Mouse (Mus musculus) retina, postnatal 7 days (tissue): Measurements from ENCODE around the gene Casq1.
"Not testable (repeated sequence)": the region's sequence is repeated elsewhere in the genome, so short reads cannot be mapped to it uniquely, and the experiment has no call there.

ENCODE experiments used
- DNase-seq: peaks from one replicate; pipeline ENCODE4 v3.0.0-alpha.2; 2012; ENCODE audit warnings: low read depth, low spot score

Gene Casq1

DNA sequence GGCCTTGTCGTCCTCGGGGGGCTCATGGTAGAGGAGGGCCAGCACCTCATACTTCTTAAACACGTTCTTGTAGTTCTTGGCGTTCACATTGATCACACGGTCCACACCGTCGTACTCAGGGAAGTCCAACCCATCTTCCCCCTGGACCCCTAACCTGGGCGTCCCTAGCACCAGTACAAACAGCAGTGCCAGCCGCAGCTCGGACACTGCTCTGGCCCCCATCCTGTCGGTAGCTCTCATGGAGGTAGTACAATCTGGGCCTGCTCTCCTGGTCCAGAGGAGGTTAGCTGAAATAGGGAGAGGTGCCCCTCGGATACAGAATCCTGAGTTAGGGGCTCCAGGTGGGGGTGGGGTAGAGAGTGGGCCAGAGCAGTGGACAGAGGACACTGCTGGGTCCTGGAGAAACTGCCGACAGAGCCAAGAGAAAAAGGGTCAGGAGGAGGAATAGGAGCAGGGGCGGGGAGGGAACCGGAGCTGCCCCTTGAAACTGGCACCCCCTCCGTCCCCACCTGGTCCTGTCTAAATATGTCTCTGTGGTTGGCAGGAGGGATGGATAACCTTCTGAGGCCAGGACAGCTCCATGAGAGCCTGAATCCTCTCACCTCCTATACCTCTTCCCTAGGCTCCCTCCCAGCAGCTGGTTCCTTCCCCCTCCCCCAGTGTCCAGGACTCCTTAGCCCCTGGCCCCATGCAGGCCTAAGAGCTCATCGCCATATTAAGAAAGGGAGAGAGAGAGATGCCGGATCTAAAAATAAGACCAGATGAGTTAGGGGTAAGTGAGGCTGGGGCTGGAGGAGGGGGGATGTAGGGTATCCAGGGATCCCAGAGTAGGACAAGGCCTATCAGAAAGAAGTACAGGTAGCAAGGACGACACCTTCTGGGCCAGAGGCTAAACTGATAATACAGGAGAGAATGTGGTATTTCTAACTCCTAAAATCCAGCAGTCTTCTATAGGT, at the start of gene Casq1:
Gene Casq1, minus strand, starts transcription at position 418 of the 956 bp plus-strand sequence.
- no peak for DNase-seq

DNA sequence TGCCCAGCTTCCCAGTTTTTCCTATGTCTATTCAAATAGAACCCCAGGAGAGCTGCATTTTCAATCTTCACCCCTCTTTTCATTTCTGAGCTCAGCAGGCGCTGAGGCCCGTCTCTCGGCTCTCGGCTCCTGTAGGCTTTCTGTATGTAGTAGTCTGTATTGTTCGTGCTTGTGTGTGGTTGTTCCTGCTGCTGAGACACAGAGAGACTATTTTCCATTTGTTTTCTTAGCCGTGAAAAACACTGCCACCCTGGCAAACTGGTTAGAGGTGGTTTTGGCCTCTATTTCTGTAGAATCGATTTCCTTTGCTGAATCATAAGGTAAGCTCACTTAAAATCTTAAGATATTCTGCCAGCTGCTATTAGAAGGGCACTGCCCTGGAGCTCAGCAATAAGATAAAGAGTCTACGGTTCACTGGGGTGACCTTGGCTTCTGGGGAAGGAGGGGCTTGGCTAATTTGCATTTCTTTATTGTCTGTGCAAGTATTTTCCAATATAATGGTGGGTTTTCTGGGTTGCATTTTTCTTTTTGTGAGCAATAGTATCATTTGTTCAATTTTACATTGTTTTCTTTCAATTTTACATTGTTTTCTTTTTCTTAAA, 41.9 kb upstream of the Casq1 start, which contains the start of gene Igsf8:
Gene Igsf8, plus strand, starts transcription at position 165 of the 602 bp plus-strand sequence.
- DNase-seq: no peak

DNA sequence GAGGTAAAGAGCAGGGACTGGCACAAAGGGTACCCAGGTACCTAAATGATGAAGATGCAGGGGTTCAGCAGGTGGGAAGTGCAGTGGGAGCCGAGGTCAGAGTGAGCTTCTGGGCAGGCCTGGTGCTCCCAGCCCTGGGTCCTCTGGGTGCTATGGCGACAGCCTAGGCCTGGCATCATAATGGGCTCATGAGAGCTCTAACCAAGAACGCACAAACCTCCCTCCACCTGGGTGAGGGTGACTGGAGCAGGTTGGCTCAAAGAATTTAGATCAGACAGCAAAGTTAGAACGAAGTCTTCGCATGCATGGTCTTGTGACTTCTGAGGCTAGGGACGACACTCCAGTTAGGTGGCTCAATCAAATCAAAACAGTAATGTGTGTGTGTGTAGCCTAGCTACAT, 38.6 kb upstream of the Casq1 start, which contains the start of gene Atp1a4:
Gene Atp1a4, minus strand, starts transcription at position 101 of the 400 bp plus-strand sequence.
- DNase-seq: no peak

DNA sequence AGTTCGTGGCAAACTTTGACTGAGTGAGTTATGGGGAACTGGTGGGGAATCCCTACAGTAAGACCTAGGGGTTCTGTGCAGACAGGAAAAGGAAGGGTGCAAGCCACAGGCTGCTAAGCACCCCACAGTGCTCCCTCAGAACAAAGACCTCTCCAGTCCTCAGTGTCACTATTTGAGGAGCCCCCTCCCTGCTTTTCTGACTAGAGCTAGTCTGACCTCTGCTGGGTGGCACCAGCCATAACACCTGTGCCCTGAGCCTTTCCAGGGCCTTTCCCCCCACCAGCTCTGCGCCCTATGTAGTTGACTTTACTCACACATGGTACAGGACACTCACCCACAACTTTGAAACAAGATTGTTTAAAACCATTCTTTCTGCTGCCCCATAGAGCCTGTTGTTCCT, 28.0 kb upstream of the Casq1 start:
- peak; percentile 23 for DNase-seq

DNA sequence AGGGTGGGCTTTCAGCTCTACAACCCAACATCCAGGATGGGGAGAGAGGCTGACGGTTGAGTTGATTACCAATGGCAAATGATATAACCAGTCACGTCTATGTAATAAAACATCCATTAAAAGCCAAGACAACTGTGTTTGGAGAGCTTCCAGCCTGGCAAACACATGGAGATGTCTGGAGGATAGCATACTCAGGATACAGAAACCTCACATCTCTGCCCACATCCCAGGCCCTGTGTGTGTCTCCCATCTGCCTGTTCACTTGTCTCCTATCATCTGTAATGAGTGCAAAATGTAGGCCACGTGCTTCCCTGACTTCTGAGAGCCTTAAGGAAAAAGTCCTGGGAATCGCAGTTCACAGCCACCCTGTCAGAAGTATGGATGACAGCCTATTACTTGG, 27.5 kb upstream of the Casq1 start:
- DNase-seq: no peak

DNA sequence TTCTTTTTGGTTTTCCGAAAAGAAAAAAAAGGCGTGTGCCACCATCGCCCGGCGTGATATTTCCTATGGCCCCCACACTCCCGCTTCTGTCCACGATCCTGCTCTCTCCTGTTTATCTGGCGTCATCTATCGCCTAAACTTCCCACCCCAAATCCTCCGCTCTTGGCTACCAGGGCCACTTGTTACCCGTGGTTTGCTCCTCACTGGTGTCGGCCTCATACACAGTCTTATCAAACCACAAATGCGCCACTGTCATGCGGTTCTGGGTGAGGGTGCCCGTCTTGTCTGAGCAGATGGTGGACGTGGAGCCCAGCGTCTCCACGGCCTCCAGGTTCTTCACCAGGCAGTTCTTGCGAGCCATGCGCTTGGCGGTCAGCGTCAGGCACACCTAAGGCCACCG, 25.0 kb upstream of the Casq1 start:
- DNase-seq: not testable (repeated sequence)

DNA sequence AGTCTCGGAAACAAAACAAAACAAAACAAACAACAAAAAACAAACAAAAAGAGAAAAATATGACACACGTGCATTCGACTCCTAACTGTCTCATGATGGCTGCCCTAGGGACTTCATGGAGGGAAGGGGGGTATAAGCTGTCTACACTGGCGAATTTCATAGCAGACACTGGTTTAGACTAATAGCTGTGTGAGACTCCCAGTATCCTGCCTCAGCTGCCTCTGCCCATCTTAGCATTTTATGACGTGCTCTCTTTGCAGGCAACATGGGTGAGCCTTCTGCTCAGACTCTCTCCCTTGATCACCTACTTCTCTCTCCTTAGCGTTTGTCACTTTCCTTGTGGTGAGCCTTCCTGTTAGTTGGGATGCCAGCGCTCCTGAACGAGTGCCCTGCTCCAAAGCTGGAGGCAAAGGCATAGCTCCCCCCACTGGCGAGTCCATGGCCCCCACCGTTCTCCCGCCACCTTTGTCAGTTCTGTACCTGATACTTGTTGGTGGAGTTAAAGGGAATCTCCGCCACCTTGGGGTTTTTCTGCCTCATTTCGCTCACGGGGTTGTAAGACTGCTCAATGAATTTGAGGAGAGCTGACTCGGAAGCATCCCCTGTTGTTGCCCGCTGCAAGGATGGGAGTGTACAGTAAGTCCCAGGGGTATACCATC, 24.0 kb upstream of the Casq1 start:
- no peak for DNase-seq

DNA sequence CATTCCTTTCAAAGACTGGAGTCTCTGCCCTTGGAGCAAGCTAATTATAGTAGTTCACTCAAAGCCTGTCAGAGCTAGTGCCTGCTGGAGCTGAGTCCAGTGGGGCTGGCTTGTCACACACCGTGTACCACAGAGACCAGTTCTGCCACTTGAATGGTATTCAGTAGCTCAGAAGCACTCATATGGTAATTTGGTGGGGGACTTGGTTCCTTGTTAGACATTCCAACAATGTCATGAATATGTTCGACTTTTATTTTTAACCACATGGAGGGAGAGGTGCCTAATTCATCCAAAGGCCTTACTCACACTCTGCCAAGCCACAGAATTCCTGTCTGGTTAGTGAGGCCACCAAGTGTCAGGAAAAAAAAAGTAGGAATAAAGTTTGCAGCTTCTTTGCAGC, 22.7 kb upstream of the Casq1 start:
- DNase-seq: no peak

DNA sequence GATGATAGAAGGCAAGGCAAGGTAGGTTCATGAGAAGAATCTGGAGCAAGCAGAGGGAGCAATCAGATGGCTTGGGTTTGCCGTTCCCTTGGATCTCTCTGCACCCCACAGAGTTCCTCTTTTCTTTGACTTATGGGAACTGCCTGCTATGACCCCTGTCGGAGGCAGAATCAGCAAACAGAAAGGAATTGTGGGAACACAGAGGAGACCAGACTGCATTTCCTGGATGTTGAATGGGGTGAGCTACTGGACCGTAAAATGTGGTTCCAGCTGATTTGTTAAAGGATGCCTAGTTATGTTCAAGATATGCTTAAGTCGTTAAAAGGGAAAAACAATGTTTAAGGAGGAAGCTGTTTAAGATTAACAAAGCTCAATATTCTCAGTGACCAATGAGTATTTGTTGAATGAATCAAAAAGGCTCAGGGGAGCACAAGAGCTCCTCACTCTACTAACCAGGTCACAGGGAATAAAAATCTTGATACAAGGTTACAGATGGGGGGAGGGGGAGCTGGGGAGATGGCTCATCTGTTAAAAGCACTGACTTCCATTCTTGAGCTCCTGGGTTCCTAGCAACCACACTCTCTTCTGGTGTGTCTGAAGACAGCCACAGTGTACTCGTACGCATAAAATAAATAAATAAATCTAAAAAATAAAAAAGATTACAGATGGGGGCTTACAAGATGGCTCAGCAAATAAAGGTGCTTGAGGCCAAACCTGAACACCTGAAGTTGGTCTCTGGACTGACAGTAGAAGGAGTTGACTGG, 21.5 kb upstream of the Casq1 start:
- DNase-seq: no peak

DNA sequence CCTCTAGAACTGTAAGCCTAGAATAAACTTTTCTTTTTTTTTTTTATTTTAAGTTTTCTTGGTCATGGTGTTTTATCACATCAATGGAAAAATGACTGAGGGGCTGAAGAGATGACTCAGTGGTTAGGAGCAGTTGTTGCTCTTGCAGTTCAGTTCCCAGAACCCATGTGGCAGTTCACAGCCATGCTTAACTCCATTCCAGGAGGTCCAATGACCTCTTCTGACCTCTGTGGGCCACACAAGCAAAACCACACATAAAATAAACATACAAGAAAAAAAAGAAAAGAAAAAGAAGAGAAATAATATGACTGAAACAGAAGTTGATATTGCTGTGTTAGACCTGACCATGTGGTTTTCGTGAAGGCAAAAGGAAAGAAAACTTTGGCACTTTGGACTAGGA, 9.5 kb upstream of the Casq1 start:
- DNase-seq: no peak

DNA sequence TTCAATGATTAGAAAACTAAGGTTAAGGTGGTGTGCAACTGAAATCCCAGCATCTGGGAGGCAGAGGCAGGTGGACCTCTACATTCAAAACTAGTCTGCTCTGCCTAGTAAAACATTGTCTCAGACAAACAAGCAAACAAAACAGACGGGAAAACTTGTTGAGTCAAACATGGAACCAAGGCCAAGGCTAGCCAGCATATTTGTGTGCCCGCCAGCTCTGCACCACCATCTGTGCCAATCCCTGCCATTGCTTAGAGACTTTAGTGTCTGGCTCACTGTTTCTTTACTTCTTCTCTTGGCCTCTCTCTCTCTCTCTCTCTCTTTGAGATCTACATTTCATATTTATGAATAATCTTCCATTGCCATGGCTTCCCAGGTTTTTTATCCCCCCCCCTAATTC, 8.5 kb upstream of the Casq1 start:
- no peak for DNase-seq

DNA sequence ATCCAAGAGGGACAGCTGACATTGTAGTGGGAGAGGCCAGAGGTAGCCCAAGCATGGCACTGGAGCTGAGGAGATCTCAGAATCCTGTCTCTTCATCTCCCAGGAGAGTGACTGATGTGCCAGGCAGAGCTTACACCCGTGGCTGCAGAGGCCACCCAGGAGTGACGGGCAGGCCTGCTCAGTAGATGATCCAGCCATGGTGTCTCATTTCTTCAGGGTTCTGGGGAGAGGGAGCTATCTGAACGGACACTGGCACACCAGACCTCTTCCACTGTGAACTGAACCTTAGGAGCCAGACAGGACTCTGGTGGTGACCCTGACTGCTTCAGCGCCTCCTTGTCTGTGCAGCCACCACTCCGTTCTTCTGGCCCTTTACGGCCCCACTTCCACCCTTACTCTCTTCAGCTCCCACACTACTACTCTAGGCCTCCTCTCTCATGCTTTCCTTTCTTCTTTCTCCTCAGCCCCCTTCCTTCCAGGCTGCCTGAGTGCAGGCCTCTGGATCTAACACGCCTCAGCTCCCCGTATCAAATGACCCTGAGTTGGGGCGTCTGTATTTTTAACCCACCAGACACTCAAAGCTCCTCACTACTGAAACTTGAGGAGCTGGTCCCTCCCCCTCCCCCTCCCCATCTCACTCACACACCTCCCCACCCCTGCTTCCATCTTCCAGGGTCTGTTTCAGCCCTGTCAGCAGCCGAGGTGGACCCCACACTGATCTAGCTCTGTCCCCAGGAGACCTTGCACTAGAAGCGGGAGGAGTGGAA, 1.8 kb upstream of the Casq1 start:
- DNase-seq: no peak

DNA sequence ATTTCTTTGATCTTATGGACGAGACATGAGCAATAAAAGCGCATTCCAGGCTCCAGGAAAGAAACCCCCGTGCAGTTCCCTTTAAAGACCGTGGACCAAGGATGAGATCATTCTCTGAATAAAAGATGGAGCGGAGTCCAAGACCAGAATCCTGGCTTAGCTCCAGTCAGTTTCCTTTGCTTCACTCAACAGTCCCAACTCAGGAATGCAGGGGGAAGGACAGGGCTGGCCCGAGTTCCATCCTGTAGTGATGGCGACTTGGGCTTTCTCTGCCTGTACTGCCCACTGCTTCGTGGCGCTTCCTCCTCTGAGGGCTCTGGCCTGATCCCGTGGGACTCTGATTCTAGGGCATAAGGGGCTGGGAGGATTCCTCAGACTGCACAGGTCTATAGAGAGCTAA, 746 bp upstream of the Casq1 start:
- no peak for DNase-seq

DNA sequence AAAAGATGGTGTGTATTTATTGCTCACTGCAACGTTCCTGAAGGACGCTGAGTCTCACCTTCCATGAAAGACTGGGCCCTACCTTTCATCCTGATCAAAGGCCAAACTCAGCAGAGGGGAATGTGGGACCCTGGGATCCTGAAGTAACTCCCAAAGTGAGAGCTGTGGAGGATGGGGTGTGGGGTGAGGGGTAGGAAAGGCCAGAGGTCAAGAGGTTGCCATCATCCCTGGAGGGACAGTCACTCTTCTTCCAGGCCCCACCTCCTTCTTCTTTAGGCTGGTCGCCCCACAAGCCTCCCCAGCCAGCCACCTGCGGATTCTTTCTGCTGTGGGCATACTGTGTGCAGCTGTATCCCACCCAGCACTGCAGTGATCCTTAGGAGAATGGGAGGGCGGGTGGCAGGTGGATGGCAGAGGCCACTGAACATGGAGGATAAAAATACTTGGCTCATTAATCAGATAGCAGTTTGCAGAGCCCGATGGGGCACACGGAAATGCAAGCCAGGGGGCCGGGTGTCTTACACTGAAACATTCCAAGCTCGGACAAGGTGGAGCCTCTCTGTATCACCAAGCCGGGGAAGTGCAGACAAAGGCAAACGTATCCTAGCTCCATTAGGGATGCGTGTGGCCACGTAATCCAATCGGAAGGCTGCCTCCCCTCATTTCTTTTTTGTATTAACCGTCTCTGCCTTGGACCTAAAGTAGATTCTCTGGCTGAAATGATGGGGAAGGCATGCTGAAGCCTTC, 1.3 kb downstream of the Casq1 start:
- DNase-seq: no peak

DNA sequence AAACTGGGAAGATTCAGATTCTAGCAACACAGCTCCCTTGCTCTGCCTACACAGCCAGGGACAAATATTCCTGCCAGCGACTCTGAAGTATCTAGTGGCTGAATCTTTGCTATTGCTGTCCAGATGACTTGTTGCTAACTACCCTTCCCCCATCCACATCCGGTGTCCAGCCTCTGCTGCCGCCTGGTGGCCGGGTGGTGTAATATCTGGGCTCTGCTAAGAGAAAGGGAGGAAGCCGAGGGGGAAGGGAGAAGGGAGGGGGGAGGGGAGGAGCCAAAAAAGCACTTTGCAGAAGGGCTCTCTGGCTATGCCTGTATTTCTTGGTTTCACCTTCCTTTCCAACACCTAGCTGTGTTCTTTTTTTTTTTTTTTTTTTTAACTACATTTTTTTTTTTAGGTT, 2.5 kb downstream of the Casq1 start:
- peak; percentile 91 for DNase-seq

DNA sequence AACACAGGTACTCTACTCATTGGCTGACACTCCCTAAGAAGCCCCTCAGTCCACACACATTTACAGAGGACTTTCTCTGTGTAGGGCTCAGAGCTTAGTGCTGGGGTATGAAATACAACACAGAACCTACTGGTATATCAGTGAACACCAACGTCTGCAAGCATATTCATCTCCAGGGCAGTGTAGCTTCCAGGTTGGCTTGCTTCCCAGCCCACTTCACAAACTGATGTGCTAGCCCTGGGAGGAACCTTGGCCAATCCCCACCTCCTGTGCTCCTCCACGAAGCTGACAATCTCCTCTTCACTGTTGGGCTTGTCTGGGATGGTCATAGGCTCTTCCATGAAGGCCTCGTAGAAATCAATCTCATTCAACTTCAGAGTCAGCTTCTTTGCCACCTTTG, 4.9 kb downstream of the Casq1 start:
- no peak for DNase-seq

DNA sequence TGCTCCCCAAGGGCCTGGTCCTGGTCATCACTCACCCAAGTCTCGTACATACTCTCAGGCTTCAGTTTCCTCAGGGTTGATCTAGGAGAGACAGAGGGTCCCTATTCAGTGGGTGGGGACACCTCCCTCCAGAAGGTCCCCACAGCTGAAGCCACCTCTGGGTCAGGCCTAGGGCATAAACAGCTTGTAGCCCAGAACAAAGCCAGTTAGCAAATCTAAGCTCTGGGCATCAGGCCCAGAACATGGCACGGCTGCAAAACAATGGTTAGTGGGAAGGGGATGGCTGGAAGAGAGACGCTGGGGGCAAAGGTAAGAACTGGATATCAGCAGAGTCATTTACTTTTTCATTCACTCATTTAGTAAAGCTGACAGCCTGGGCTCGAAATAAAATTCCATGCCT, 5.9 kb downstream of the Casq1 start:
- no peak for DNase-seq

DNA sequence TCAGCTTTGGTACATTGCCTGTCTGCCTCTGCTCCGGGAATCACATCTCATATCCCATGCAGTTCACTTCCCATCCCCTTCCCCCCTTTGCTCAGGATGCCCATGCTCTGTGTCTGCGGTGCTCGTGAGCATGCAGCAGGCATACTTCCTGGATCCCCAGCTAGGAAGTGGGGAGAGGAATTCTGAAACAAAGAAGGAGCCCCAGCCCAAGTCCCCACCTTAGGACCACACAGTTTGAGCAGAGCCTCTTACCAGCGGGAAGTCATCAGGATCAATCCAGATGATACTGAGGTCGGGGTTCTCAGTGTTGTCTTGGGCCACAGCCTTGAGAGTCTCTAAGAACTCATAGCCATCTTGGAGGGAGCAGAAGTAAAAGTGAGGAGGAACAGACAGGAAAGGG, 6.9 kb downstream of the Casq1 start:
- no peak for DNase-seq

DNA sequence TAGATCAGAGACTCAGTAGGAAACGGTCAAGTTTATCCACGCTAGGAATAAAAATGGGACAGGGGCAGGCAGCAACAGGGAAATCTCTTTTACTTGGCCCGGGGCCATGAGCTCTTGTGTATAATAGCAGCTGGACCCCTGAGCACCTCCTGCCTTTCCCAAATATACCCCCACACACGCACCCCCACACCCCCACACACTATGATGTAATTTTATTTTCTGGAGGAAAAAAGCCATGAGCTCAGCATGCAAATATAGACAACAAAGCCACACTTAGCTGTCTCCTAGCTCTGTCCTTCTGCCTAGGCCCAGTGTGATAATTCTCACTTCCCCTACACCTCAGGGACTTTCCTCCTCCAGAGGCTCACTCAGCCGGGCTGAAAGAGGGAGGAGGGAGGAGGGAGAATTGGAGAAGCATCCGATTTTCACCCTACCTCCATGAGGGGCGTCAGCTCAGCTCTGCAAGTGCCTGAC, 12.5 kb downstream of the Casq1 start:
- DNase-seq: no peak
